Mouse (Mus musculus): ENCODE data around the gene Rph3al. TPM values are rescaled to one million over a fixed set of nuclear protein-coding genes. Genes with fewer than 3 reads are reported as not detected.
A peak's percentile ranks its signal among the peaks of the same experiment; 100 is the strongest.

Gene Rph3al
- polyA plus RNA-seq, 1 experiment from 2014 or later: 1.7 TPM

DNA sequence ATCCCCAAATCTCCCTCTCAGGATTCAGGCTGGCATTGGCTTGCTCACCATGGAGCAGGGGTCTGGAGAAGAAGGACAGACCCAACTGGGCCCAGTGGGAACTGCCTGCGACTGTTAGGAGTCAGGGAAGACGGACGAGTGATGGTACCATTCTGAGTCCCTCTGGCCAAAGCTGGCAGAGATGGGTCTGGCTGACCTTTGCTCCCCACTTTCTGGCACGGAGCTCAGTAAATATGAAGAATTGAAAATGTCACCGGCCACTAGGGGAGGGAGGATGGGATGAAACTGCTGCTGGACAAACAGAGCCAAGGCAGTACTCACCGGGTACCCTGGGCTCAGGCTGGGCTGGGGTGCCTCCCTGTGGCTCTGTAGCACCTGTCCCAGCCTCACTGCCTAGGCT, 105.1 kb downstream of the Rph3al start:
- 92% methylated on average over 6 of the region's 6 CpGs for WGBS
- H3K9ac ChIP-seq: no peak overlapping the region
- no peaks in the 10 kb centered on the region; the same call in 1 of the 2 replicates for H3K27me3 ChIP-seq
- H3K9me3 ChIP-seq: no peaks in the 10 kb centered on the region
- H3K4me1 ChIP-seq: no peaks in the 10 kb centered on the region
- no peak overlapping the region for H3K4me2 ChIP-seq
- no peak overlapping the region for H3K4me3 ChIP-seq (replicated peaks)
- no peak overlapping the region for H3K27ac ChIP-seq
- no peak for ATAC-seq (ENCODE audit: low FRiP score)
- H3K36me3 ChIP-seq (replicated peaks): no peaks in the 10 kb centered on the region

DNA sequence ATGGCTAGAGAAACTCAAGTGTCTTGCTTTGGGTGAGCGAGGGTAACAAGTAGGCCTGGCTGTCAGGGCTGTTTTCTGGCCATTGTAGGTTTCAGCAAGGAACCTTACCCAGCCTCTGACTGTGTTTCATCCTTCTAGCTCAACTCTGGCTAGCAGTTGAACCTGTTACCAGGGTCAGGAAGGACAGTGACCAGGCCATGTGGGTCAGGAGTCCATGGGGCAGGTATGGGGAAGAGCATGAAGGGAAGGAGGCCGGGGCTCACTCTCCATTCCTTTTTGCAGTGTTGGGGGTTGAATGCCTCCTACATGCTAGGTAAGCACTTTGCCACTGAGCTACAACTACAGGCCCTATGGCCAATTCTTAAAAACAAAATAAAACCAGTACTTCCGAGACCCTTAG, 107.8 kb downstream of the Rph3al start:
- ATAC-seq (ENCODE audit: low FRiP score): no peak
- Histone ChIP-seq H3K27me3 (no peaks in the 10 kb centered on the region), H3K4me1 (no peaks in the 10 kb centered on the region), H3K4me2 (no peak overlapping the region), H3K4me3 (replicated peaks) (no peak overlapping the region), H3K36me3 (replicated peaks) (no peaks in the 10 kb centered on the region), H3K9ac (no peak overlapping the region), H3K27ac (no peak overlapping the region), H3K9me3 (no peaks in the 10 kb centered on the region)
- WGBS: 91% methylated on average over 3 of the region's 3 CpGs

DNA sequence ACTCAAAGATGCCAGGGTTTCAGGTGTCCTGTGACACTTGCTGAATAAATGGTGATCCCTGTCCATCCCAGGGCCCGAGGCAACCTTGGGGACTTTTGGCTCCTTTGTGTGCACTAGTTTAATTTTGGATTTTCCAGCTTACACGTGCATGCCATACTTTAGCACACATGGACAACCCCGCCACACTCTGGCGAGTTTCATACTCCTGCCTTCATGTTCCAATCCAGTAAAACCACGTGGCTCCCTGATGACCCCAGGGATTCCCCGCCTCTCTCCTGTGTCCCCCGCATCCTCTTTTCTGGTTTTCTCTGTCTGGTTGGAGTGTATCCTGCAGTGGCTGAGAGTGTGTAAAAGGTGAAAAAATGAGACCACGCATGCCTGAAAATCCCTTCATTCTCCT, 110.8 kb downstream of the Rph3al start:
- Histone ChIP-seq H3K9ac (no peak overlapping the region), H3K4me2 (no peak overlapping the region), H3K27ac (no peak overlapping the region), H3K36me3 (replicated peaks) (no peaks in the 10 kb centered on the region), H3K4me3 (replicated peaks) (no peak overlapping the region), H3K4me1 (no peaks in the 10 kb centered on the region), H3K9me3 (no peaks in the 10 kb centered on the region), H3K27me3 (no peaks in the 10 kb centered on the region)
- no peak for ATAC-seq (ENCODE audit: low FRiP score)
- 84% methylated on average over 8 of the region's 8 CpGs for WGBS

DNA sequence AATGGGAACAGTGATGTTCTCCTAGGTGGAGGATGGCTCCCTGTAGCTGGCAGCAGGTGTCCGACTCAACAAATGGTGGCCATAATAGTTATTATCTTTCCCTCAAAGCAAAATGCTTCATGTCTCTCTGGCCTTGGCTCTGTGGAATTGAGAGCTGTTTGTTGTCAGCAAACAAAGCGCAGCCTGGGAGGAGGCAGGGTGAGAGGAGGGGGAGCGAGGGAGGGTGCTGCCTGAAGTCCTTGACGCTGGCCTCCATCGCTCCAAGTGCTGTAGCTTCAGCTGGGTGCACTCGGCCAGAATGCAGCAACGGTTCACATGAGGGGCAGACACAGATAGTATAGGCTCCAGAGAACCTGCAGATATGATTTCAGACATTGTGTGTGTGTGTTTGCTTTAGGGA, 114.7 kb downstream of the Rph3al start:
- Histone ChIP-seq H3K27ac (no peak overlapping the region), H3K27me3 (0 out of 2 replicates have a peak, but pooled peaks cover 3% of the 10 kb centered on the region), H3K4me2 (no peak overlapping the region), H3K36me3 (replicated peaks) (no peaks in the 10 kb centered on the region), H3K9me3 (no peaks in the 10 kb centered on the region), H3K4me1 (no peaks in the 10 kb centered on the region), H3K4me3 (replicated peaks) (no peak overlapping the region), H3K9ac (no peak overlapping the region)
- WGBS: 61% methylated on average over 7 of the region's 7 CpGs
- no peak for ATAC-seq (ENCODE audit: low FRiP score)

DNA sequence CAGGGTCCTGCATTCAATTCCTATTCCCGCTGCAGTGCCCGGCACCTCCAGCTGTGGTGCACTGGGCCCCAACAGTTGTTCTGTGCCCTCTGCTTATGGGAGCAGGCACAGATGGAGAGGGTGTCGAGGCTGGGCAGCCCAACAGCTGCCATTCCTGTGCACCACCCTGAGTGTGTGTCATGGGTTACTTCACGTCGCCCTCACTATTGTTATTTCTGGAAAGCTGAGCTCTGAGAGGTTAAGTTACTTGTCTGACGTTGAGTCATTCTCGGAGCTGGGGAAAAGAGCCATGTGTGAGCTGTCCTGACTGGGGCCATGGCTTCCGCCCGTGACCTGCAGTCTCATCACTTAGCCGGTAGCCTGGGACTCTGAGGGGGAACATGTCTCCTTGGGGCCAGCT, 125.1 kb downstream of the Rph3al start:
- no peaks in the 10 kb centered on the region; the same call in 1 of the 2 replicates for H3K27me3 ChIP-seq
- H3K4me1 ChIP-seq: peaks cover 3% of the 10 kb centered on the region
- H3K36me3 ChIP-seq (replicated peaks): no peaks in the 10 kb centered on the region
- no peak overlapping the region for H3K27ac ChIP-seq
- ATAC-seq (ENCODE audit: low FRiP score): no peak
- WGBS: 64% methylated on average over 10 of the region's 10 CpGs
- no peaks in the 10 kb centered on the region for H3K9me3 ChIP-seq
- H3K4me3 ChIP-seq (replicated peaks): no peak overlapping the region
- H3K4me2 ChIP-seq: no peak overlapping the region
- no peak overlapping the region for H3K9ac ChIP-seq

DNA sequence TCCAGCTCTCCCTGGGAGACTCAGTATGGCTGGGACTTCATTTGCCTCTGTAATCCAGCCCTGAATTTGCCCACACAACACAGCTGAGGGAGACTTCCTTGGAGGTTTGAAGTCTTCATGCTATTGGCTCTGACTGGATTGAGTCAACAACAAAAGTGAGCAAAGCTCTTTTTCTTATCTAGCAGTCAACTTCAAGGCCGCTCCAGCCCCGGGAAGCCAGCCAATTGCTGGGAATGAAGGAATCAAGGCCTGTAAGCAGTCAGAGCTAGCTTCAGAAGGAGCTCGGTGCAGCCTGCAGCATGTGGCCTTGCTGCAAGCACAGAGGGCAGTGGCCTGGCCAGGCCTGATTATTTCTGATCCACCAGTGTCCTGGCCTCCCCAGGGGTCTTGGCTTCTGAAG, 126.3 kb downstream of the Rph3al start:
- peaks cover 3% of the 10 kb centered on the region; the same call in 1 of the 2 replicates for H3K27me3 ChIP-seq
- no peaks in the 10 kb centered on the region for H3K36me3 ChIP-seq (replicated peaks)
- WGBS: 58% methylated on average over 3 of the region's 3 CpGs
- peaks cover 3% of the 10 kb centered on the region for H3K4me1 ChIP-seq
- H3K27ac ChIP-seq: no peak overlapping the region
- no peaks in the 10 kb centered on the region for H3K9me3 ChIP-seq
- no peak overlapping the region for H3K4me2 ChIP-seq
- H3K4me3 ChIP-seq (replicated peaks): no peak overlapping the region
- no peak for ATAC-seq (ENCODE audit: low FRiP score)
- H3K9ac ChIP-seq: no peak overlapping the region

DNA sequence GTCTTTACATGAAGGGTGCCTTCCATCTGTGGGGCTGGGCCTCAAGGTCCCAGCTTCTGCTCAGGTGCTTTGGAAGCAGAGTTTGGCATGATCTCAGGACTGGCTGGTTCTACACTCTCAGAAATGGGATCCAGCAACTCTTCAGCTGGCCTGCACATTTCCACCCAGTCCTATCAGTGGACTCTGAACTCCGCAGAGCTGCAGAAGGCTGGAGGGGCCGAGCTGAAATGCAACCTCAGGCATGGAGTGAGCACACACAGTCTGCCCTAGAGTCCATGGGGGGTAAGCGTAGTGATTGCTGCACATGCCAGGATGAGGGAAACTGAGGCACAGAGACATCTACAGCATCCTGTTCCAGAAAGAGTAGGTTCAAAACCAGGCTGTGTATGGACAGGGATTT, 127.7 kb downstream of the Rph3al start:
- H3K27ac ChIP-seq: no peak overlapping the region
- H3K4me2 ChIP-seq: no peak overlapping the region
- ATAC-seq (ENCODE audit: low FRiP score): no peak
- no peaks in the 10 kb centered on the region for H3K36me3 ChIP-seq (replicated peaks)
- WGBS: 95% methylated on average over 3 of the region's 3 CpGs
- H3K9me3 ChIP-seq: no peaks in the 10 kb centered on the region
- H3K4me3 ChIP-seq (replicated peaks): no peak overlapping the region
- peaks cover 3% of the 10 kb centered on the region for H3K4me1 ChIP-seq
- H3K27me3 ChIP-seq: peaks cover 3% of the 10 kb centered on the region; the same call in 1 of the 2 replicates
- H3K9ac ChIP-seq: no peak overlapping the region

DNA sequence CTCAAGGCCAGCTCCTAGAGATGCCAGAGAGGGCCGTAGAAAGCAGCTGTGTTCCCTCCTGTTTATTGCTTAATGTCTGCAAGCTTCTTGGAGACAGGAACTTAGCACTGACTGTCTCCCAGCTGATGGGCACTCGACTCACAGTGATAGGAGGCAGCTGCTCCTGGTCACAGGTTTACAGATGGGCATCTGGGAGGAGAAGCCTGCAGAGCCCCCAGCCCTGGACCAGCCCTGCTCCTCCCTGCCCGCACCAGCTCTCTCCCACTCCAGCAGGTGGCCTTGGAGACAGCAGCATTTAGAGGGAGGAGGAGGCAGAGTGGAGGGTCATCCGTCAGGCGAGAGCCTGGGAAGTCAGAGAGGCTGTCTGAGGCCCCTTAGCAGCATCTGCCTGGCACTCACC, 130.7 kb downstream of the Rph3al start:
- Histone ChIP-seq H3K4me2 (no peak overlapping the region), H3K27me3 (peaks cover 3% of the 10 kb centered on the region; the same call in 1 of the 2 replicates), H3K36me3 (replicated peaks) (no peaks in the 10 kb centered on the region), H3K9me3 (no peaks in the 10 kb centered on the region), H3K4me3 (replicated peaks) (no peak overlapping the region), H3K4me1 (no peaks in the 10 kb centered on the region), H3K27ac (no peak overlapping the region), H3K9ac (no peak overlapping the region)
- ATAC-seq (ENCODE audit: low FRiP score): no peak
- WGBS: 57% methylated on average over 5 of the region's 5 CpGs

DNA sequence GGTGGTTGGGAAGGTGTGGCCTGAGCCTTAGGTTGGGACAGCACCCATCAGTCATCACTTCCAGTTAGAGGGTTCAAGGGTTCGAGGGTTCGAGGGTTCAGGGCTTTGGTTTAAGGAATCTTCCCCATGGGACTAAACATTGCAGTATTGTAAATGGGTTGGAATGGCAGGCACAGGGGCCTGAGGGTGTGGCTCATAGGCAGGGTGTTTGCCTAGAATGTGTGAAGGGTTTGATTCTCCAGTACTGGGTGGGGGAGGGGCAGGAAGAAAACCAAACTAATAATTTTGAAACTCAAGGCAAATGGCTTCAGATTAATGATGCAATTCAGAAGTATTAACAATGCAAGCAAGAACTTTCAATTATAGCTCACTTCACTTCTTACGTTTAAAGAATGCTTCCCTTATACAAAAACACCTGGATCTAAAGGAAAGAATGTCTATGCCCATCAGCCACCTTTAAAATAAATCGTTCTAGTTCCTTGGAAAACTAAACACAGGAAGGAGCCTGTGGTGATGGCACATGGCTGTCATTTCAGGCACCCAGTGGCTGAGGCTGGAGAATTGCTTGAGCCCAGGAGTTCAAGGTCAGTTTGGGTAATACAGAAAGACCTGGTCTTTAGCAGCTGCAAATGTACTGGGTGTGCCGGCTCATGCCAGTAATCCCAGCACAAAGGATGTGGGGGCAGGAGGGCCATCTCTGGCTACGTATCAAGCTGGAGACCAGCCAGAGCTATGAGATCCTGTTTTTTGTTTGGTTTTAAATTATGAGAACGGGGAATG, 136.3 kb downstream of the Rph3al start:
- peaks cover 19% of the 10 kb centered on the region for H3K27me3 ChIP-seq
- no peak overlapping the region for H3K4me3 ChIP-seq (replicated peaks)
- H3K27ac ChIP-seq: no peak overlapping the region
- no peak for ATAC-seq (ENCODE audit: low FRiP score)
- H3K4me2 ChIP-seq: no peak overlapping the region
- no peaks in the 10 kb centered on the region for H3K36me3 ChIP-seq (replicated peaks)
- WGBS: 83% methylated on average over 7 of the region's 7 CpGs
- H3K4me1 ChIP-seq: peaks cover 6% of the 10 kb centered on the region; the same call in 1 of the 2 replicates
- no peaks in the 10 kb centered on the region for H3K9me3 ChIP-seq
- H3K9ac ChIP-seq: no peak overlapping the region

DNA sequence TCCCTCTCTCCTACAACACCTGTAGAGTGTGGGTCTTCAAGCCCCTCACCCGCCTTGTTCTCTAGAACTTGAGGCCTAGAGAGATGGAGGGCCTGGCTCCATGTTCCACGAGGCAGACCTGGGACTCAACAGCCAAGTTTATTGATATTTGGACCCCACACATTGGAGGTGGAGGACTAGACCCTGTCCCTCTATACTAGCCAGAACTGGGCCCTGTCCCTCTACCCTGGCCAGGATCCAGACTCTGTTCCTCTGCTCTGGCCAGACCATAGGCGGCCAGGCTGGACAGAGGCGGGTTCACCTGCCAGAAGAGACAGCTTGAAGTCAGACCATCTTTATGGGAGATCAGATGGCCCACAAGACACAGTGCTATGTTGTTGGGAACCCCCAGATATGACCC, 136.9 kb downstream of the Rph3al start:
- no peak overlapping the region for H3K4me3 ChIP-seq (replicated peaks)
- H3K36me3 ChIP-seq (replicated peaks): no peaks in the 10 kb centered on the region
- peaks cover 25% of the 10 kb centered on the region for H3K27me3 ChIP-seq
- no peak overlapping the region for H3K4me2 ChIP-seq
- ATAC-seq (ENCODE audit: low FRiP score): no peak
- H3K27ac ChIP-seq: no peak overlapping the region
- no peaks in the 10 kb centered on the region for H3K9me3 ChIP-seq
- 83% methylated on average over 4 of the region's 4 CpGs for WGBS
- H3K4me1 ChIP-seq: peaks cover 6% of the 10 kb centered on the region; the same call in 1 of the 2 replicates
- no peak overlapping the region for H3K9ac ChIP-seq

DNA sequence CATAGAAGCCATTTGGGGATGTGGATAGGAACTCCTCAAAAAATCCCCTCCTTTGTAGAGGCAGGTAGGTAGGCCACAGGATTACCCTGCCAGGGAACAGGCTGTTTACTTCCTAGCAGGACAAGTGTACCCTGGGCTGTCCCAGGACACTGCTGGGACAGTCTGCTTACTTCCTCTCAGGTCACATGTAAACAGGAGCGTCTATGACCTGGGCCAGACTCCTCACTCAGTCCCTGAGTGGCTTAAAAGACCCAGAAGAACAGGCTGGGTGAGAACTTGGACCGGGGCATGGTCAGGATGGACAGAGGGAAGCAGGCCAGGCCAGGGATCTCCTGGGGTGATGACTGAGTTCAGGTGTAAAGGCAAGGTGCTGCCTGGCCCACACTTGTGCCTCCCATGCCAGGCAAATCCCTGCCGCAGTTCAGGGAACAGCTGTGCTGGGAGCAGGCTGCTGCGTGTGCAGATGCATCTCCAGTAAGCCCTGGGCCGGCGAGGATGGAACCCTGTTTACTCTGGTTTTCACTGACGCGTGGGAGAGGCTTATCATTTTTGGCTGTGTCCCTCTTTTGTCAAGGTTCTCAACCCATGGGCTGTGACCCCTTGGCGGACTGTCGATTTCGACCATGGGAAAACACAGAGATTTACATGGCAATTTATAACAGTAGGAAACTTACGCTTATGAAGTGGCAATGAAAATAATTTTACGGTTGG, 141.5 kb downstream of the Rph3al start:
- no peak overlapping the region for H3K4me2 ChIP-seq
- peaks cover 72% of the 10 kb centered on the region for H3K27me3 ChIP-seq

DNA sequence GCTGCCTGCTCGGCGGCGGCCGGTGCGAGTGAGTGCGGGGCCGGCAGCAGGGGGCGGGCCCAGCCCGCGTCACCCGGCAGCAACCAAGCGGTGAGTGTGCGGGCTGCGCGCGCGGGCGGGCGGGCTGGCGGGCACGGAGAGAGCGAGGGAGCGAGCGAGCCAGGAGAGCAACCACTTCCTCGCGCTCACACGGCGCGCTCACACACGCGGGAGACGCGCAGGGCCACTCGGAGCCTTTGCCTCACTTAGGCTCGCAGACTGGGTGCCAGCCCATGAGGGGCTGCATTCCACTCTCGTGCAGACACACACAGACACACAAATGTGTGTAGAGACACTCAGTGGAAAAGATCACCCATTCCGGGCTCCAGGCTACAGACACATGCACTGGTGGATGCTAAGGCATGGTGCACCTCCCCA, 142.2 kb downstream of the Rph3al start, which contains the start of gene Doc2b:
Doc2b (minus strand) TSS at position 21 of the 417 bp plus-strand sequence.
- peak; percentile 84 for ATAC-seq (ENCODE audit: low FRiP score)
- WGBS: 6% methylated on average over 32 of the region's 37 CpGs
- no peaks in the 10 kb centered on the region for H3K9me3 ChIP-seq
- peaks cover 78% of the 10 kb centered on the region for H3K27me3 ChIP-seq
- H3K4me1 ChIP-seq: peaks cover 27% of the 10 kb centered on the region
- H3K36me3 ChIP-seq (replicated peaks): no peaks in the 10 kb centered on the region
- peak within 1 kb of the TSS; percentile 51 for H3K4me3 ChIP-seq (replicated peaks)
- peak within 1 kb of the TSS; percentile 51 for H3K9ac ChIP-seq
- peak within 1 kb of the TSS; percentile 65 for H3K4me2 ChIP-seq
- no peak within 1 kb of the TSS for H3K27ac ChIP-seq

More for the DNA sequence above, 141.5 kb downstream of the Rph3al start:
- ATAC-seq (ENCODE audit: low FRiP score): no peak
- 77% methylated on average over 13 of the region's 13 CpGs for WGBS
- Histone ChIP-seq H3K4me1 (peaks cover 27% of the 10 kb centered on the region), H3K27ac (no peak overlapping the region), H3K4me3 (replicated peaks) (0 out of 2 replicates have a peak overlapping the region, but pooled peaks have one; percentile 51), H3K9me3 (no peaks in the 10 kb centered on the region), H3K36me3 (replicated peaks) (no peaks in the 10 kb centered on the region), H3K9ac (no peak overlapping the region)
